Mouse (Mus musculus) olfactory bulb, adult 2 months (tissue): ENCODE measurements at regions not wholly inside any gene's neighbourhood (a gene's known extent, or its start where the extent isn't known, plus 50 kb on each side); places are given as distances from the start of the nearest gene placed in this dataset.
"Not testable (repeated sequence)": the region's sequence is repeated elsewhere in the genome, so short reads cannot be mapped to it uniquely, and the experiment has no call there.

Source experiments
- H3K27ac ChIP-seq: fragments of 200-500 bp; 2 replicates; pipeline ENCODE4 v1.5.1; 2012; ENCODE audit warnings: low read depth, low read length; ENCODE audit not compliant: insufficient read depth
- H3K4me1 ChIP-seq: fragments of 200-500 bp; 2 replicates; pipeline ENCODE4 v1.6.1; 2012; ENCODE audit warnings: low read length; ENCODE audit not compliant: control insufficient read depth, insufficient read depth
- H3K4me3 ChIP-seq: fragments of 200-500 bp; 2 replicates; pipeline ENCODE4 v1.5.1; 2012; ENCODE audit warnings: mild to moderate bottlenecking, low read depth, low read length, moderate library complexity; ENCODE audit not compliant: insufficient read depth
- CTCF ChIP-seq: fragments of 200-500 bp; IDR thresholded peaks from 2 replicates; pipeline ENCODE4 v1.5.1; 2012; ENCODE audit warnings: low read depth, mild to moderate bottlenecking, low read length, moderate library complexity; ENCODE audit not compliant: insufficient read depth
- POLR2A ChIP-seq: fragments of 200-500 bp; IDR thresholded peaks from 2 replicates; pipeline ENCODE4 v1.6.1; 2012; ENCODE audit warnings: mild to moderate bottlenecking, low read depth, low read length, moderate library complexity; ENCODE audit not compliant: insufficient read depth
- WGBS: fragments of 180-500 bp; shearing (Covaris S2); methylation state at CpG from one replicate; pipeline ENCODE4 v1.1.7; 2018; 5-methylcytosine and 5-hydroxymethylcytosine counted together

DNA sequence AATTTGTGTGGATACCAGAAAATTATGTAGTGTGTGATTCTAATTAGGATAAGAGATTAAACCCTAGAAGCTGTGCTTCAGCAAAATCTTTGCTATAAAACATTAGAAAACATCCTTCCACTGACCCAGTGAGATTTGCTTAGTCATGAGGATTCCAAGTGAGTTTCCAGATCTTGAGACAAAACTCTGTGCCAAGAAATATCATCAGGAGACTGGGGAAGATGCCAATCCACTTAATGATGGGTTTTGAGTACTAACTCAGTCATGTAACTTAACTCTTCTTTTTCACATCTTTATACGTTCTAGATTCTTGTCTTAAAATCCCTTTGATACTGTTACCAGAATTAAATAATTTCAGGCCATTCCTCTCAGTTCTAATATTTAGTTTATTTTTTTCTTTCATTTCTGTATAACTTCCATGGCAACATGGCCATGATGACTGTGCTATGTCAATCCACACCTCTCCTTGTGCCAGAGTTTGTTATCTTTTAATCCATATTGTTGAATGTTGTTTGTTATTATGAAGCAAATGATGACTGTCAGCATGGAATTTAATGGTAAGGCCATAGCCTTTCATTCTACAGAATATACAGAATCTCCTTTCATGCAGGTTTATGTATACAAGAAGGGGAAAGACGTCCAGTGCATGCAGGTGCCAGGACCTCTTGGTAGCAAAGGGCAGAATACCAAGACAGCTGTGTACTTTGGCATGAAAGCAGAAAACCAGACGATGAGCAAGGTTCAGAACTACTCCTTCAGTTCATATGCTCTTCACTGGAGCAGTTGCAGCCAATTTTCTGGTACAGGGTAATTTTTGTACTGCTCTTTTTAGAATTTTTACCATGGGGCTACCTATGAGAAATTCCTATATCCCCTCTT, 599.7 kb upstream of the Adamts5 start:
- no peak for TF ChIP-seq POLR2A
- Histone ChIP-seq H3K4me3 (no peak overlapping the region), H3K27ac (no peak overlapping the region), H3K4me1 (no peaks in the 10 kb centered on the region)
- WGBS: 63% methylated on average over 3 of the region's 3 CpGs

- H3K4me1 ChIP-seq: no peaks in the 10 kb centered on the region
- 65% methylated on average over 1 of the region's 1 CpGs for WGBS
- H3K4me3 ChIP-seq: no peak overlapping the region
- TF ChIP-seq CTCF (no peak), POLR2A (no peak)
- no peak overlapping the region for H3K27ac ChIP-seq
Observed at GRCm38 (mm10) chr16:86475145-86475544, 573.5 kb upstream of the Adamts5 start.

DNA sequence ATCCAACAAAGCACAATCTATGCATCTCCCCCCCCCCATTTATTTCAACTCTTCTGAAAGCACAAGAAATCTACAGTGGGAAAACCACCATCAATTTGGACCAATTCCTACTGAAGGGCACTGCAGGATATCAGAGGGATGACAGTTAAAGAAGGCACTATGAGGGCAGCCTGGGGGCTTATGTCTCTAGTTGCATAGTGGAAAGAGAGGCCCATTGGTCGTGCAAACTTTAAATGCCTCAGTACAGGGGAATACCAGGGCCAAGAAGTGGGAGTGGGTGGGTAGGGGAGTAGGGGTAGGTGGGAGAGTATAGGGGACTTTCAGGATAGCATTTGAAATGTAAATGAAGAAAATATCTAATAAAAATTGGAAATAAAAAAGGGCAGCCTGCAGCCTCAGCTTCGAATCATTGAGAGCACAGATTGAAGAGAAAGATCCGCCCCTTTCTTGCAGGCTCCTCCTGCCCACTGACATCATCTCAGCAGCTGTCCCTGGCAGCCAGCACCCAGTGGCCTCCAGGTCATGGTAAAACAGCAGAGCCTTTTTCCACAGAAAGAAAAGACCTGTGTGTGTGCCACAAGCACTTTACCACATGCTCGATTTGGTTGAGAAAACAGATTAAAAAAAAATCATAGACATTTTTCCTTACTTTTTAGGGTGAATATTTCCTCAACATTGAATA, 571.6 kb upstream of the Adamts5 start:
- WGBS: 57% methylated on average over 4 of the region's 4 CpGs
- H3K27ac ChIP-seq: no peak overlapping the region

GRCm38 (mm10) chr16:86461073-86461472, 559.4 kb upstream of the Adamts5 start:
- no peak overlapping the region for H3K27ac ChIP-seq
- TF ChIP-seq POLR2A (no peak), CTCF (no peak)
- H3K4me3 ChIP-seq: no peak overlapping the region
- 77% methylated on average over 9 of the region's 9 CpGs for WGBS
- H3K4me1 ChIP-seq: no peaks in the 10 kb centered on the region

More for the DNA sequence above, 571.6 kb upstream of the Adamts5 start:
- Histone ChIP-seq H3K4me3 (no peak overlapping the region), H3K4me1 (no peaks in the 10 kb centered on the region)
- TF ChIP-seq CTCF (no peak), POLR2A (no peak)

- TF ChIP-seq CTCF (no peak), POLR2A (no peak)
- 71% methylated on average over 3 of the region's 3 CpGs for WGBS
- no peaks in the 10 kb centered on the region for H3K4me1 ChIP-seq
- H3K4me3 ChIP-seq: no peak overlapping the region
- H3K27ac ChIP-seq: no peak overlapping the region
Observed at GRCm38 (mm10) chr16:86456649-86457048, 555.0 kb upstream of the Adamts5 start.

GRCm38 (mm10) chr16:86454810-86455209, 553.2 kb upstream of the Adamts5 start:
- no peak overlapping the region for H3K4me3 ChIP-seq
- TF ChIP-seq POLR2A: no peak
- no peak for TF ChIP-seq CTCF
- WGBS: 65% methylated on average over 3 of the region's 3 CpGs

DNA sequence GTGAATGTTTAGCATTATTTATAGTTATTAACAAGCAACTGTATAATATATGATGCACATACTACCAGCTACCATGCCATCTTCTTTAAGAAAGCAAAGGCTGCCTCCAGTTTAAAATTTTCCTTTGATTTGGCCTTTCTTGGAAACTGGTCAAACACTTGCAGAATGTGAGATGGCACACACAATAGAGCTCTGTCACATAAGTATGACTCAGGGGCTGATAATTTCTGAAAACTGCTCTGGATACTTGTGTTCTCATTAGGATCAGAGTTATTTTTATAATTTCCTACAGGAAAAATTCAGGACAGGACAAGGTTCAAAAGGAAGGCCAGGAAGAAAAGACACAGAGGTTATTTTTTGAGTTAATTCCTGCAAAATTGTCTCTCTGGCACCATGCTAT, 552.4 kb upstream of the Adamts5 start:
- H3K4me3 ChIP-seq: no peak overlapping the region
- TF ChIP-seq POLR2A: no peak
- TF ChIP-seq CTCF: no peak
- H3K4me1 ChIP-seq: no peaks in the 10 kb centered on the region
- H3K27ac ChIP-seq: no peak overlapping the region

More at GRCm38 (mm10) chr16:86454810-86455209, 553.2 kb upstream of the Adamts5 start:
- Histone ChIP-seq H3K4me1 (no peaks in the 10 kb centered on the region), H3K27ac (no peak overlapping the region)

DNA sequence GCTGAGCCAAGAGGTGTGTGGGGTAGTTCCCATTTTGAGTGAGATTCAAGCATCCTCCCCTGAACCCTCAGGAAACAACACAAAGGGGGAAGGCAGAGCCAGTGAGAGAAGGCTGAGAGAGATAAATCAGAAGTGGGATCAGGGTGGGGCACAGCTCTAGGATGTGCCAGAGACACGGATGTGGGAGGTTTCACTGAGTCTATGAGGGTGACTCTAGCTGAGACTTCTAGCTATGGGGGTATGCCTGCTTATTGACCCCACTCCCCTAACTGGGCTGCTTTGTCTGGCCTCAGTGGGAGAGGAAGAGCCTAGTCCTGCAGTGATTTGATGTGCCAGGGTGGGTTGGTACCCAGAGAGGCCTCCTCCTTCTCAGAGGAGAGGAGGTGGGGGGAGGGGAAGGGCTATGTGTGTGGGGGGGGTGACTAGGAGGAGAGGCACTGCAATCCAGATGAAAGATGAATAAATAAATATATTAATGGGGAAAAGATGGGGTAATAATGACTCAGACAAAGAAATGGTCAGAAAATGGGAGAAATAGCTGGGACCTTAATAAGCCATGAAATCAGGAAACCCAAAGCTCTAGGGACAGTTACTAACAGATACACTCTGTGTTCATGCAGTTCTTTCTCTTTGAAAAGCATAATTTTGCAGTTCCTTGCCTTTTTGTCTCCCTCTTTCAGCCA, 547.0 kb upstream of the Adamts5 start:
- WGBS: 14% methylated on average over 1 of the region's 1 CpGs
- no peak overlapping the region for H3K4me3 ChIP-seq
- no peak for TF ChIP-seq POLR2A
- TF ChIP-seq CTCF: no peak
- no peaks in the 10 kb centered on the region for H3K4me1 ChIP-seq
- no peak overlapping the region for H3K27ac ChIP-seq

DNA sequence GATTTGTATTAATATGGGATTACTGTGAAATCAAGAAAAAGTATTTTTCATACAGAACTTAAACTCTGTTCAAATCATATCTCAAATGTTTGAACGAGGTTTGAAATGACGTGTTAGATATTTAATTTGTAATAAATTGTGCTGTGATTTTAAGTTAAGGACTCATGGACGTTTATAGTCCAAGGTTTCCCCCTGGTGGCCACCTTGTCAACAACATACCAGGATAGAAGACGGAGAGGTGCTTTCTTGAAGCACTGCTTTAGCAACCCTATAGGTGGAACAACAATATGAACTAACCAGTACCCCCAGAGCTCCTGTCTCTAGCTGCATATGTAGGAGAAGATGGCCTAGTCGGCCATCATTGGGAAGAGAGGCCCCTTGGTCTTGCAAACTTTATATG, 517.8 kb upstream of the Adamts5 start:
- not testable (repeated sequence) for H3K4me1 ChIP-seq, H3K4me3 ChIP-seq, H3K27ac ChIP-seq
- WGBS: 8% methylated on average over 5 of the region's 5 CpGs
